Mouse (Mus musculus): ENCODE measurements around the gene Kiss1r.

Kiss1r gene

GRCm38 (mm10) chr10:79969124-79969568 is 52.4 kb downstream of the Kiss1r start:
- no peak for DNase-seq (ENCODE audit: extremely low spot score, low spot score)

DNA sequence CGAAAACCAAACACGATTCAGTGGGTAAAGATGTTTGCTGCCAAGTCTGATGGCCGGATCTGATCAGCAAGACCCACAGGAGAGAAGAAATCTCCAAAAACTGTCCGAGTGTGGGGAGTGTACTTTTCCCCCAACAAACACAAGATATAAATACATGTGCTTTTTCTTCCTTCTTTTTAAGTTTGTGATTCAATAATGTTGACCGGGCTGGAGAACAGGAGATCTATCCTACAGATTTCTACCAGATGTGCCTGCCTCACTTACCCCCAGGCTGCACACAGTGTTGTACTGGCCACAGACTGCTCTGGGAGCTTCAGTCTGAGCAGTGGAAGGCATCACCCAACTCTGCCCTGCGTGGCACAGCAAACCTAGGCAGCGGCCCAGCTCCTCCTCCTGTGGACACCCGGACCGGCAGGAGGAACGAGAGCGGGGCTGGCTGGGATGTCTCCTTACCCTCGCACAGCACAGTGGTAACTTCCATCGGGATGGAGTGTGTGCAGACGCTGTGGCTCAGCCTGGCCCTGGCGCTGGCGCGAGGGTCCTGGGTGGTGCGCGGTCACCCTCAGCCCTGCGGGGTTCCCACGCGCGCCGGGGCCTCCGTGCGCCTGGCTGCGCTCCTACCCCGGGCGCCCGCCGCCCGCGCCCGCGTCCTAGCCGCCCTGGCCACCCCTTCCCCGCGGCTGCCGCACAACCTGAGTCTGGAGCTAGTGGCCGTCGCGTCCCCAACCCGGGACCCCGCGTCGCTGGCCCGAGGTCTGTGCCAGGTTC is 53.8 kb downstream of the Kiss1r start, which contains the start of gene Grin3b:
Gene Grin3b, plus strand, starts transcription at position 301 of the 768 bp plus-strand sequence.
- no peak for DNase-seq (ENCODE audit: extremely low spot score, low spot score)

DNA sequence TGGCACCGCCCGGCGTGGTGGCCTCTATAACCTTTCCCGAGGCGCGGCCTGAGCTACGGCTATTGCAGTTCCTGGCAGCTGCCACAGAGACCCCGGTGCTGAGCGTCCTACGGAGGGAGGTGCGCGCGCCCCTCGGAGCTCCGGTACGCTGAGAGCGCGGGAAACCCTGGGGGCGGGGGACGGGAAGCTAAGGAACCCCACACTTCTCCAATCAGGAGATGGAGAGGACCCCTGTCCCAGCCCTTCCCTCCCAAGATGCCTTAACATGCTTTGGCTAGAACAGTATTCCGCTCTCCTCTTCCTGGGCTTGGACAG is 54.4 kb downstream of the Kiss1r start:
- no peak for DNase-seq (ENCODE audit: extremely low spot score, low spot score)
